Mouse (Mus musculus) MEL (cell line): ENCODE results near the gene Fam122a.

Experiments used
- BHLHE40 ChIP-seq: IDR thresholded peaks from 2 replicates; pipeline ENCODE4 v1.6.1; 2012; ENCODE audit warnings: low read depth, mild to moderate bottlenecking, inconsistent platforms, low read length, improper control_type of control experiment, borderline replicate concordance
- CTCF ChIP-seq, 3 experiments: IDR thresholded peaks in 2 of 3; conservative IDR thresholded peaks in 1 of 3; 2 replicates each; pipeline ENCODE4 v1.5.1; 2011 to 2012; ENCODE audit warnings: low read length in 3 of 3, low read depth in 2 of 3, mild to moderate bottlenecking in 2 of 3, improper control_type of control experiment in 1 of 3, inconsistent platforms in 1 of 3, mixed read lengths in 1 of 3, moderate library complexity in 1 of 3; ENCODE audit not compliant: control insufficient read depth in 1 of 3, insufficient read depth in 1 of 3, poor library complexity in 1 of 3, severe bottlenecking in 1 of 3
- GATA1 ChIP-seq: IDR thresholded peaks from 2 replicates; pipeline ENCODE4 v1.6.1; 2011; ENCODE audit warnings: low read depth, low read length, improper control_type of control experiment
- JUND ChIP-seq: IDR thresholded peaks from 2 replicates; pipeline ENCODE4 v1.6.1; 2011; ENCODE audit warnings: low read depth, mild to moderate bottlenecking, improper control_type of control experiment, low read length
- MXI1 ChIP-seq: IDR thresholded peaks from 2 replicates; pipeline ENCODE4 v1.6.1; 2011; ENCODE audit warnings: mild to moderate bottlenecking, low read depth, low read length, improper control_type of control experiment
- MYC ChIP-seq: IDR thresholded peaks from 2 replicates; pipeline ENCODE4 v1.6.1; 2011; ENCODE audit warnings: low read depth, mild to moderate bottlenecking, low read length, improper control_type of control experiment, moderate library complexity
- POLR2A ChIP-seq, 2 experiments: IDR thresholded peaks; 2 replicates each; pipeline ENCODE4 v1.6.1; 2011 to 2012; ENCODE audit warnings: low read length in 2 of 2, mild to moderate bottlenecking in 2 of 2, control low read depth in 1 of 2, improper control_type of control experiment in 1 of 2, low read depth in 1 of 2, moderate library complexity in 1 of 2; ENCODE audit not compliant: control insufficient read depth in 1 of 2, insufficient read depth in 1 of 2, poor library complexity in 1 of 2
- POLR2AphosphoS2 ChIP-seq: IDR thresholded peaks from 2 replicates; pipeline ENCODE4 v1.6.1; 2011; ENCODE audit warnings: low read length, improper control_type of control experiment
- TAL1 ChIP-seq: IDR thresholded peaks from 2 replicates; pipeline ENCODE4 v1.6.1; 2012; ENCODE audit warnings: mild to moderate bottlenecking, inconsistent platforms, low read length, moderate library complexity, mixed read lengths
- TBP ChIP-seq: IDR thresholded peaks from 2 replicates; pipeline ENCODE4 v1.8.0; 2011; ENCODE audit warnings: low read depth, low read length, improper control_type of control experiment
- USF1 ChIP-seq: IDR thresholded peaks from 2 replicates; pipeline ENCODE4 v1.6.1; 2014; ENCODE audit warnings: low read depth, mild to moderate bottlenecking, inconsistent platforms, low read length, improper control_type of control experiment, moderate library complexity
- ZC3H11A ChIP-seq: IDR thresholded peaks from 2 replicates; pipeline ENCODE4 v1.6.1; 2012; ENCODE audit warnings: low read depth, mild to moderate bottlenecking, inconsistent platforms, low read length, improper control_type of control experiment

DNA sequence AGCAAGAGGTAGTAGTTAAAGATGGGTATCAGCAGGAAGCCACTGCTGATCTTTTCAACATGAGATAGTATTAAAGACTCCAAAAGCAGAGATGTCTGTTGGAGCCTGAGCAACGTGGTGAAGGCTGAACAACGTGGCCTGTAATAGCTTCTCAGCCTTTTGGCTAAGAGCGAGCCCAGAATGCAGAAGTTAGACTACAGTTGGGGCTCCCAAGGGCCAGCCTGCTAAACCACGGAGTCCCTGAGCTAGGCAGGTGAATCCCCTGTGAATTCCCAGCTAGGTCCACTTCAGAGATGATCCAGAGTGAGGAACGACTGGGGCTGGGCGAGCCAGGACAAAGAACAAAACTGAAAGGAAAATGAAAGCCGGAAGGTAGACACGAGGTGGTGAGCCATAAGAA lies 26.4 kb downstream of the Fam122a start:
- TF ChIP-seq GATA1 (no peak), POLR2AphosphoS2 (no peak), USF1 (no peak), POLR2A (IDR thresholded peaks at IDR 0.05; ENCODE audit: control insufficient read depth in 1 of 2, insufficient read depth in 1 of 2, low read depth in 1 of 2, low read length in 2 of 2, poor library complexity in 1 of 2) (no peak), ZC3H11A (no peak), JUND (no peak), MYC (0 out of 2 replicates have a peak, but pooled peaks have one; percentile 67), MXI1 (peak; percentile 52; the same call in 1 of the 2 replicates), CTCF (IDR thresholded peaks at IDR 0.05 in 2 of 3, conservative IDR thresholded peaks at IDR 0.05 in 1 of 3; ENCODE audit: control insufficient read depth in 1 of 3, insufficient read depth in 1 of 3, low read depth in 2 of 3, low read length in 3 of 3, poor library complexity in 1 of 3, severe bottlenecking in 1 of 3) (no peak), TAL1 (no peak), TBP (no peak), BHLHE40 (no peak)
